Mouse (Mus musculus): ENCODE data around the gene Sppl2a. TPM values are rescaled to one million over a fixed set of nuclear protein-coding genes. Genes with fewer than 3 reads are reported as not detected.
"Not testable (repeated sequence)": the region's sequence is repeated elsewhere in the genome, so short reads cannot be mapped to it uniquely, and the experiment has no call there.

Sppl2a gene
- polyA plus RNA-seq, 1 experiment from 2014 or later, result 48.9 TPM

DNA sequence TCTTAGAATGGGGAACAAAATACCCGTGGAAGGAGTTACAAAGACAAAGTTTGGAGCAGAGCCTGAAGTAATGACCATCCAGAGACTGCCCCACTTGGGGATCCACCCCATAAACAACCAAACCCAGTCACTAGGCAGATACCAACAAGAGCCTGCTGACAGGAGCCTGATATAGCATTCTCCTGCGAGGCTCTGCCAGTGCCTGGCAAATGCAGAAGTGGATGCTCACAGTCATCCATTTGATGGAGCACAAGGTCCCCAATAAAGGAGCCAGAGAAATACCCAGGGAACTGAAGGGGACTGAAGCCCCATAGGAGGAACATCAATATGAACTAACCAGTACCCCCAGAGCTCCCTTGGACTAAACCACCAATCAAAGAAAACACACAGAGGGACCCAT lies 50.3 kb downstream of the Sppl2a start:
- not testable (repeated sequence) for H3K27ac ChIP-seq (ENCODE audit: low read length); ATAC-seq (ENCODE audit: insufficient read depth, low FRiP score); H3K36me3 ChIP-seq (ENCODE audit: control insufficient read depth, insufficient read depth, low read length); H3K4me2 ChIP-seq (ENCODE audit: low read depth, low read length); H3K27me3 ChIP-seq (ENCODE audit: control insufficient read depth, insufficient read depth, low read length); H3K9ac ChIP-seq (ENCODE audit: low read length); H3K9me3 ChIP-seq (replicated peaks; ENCODE audit: control insufficient read depth, low read length); H3K4me1 ChIP-seq (ENCODE audit: control insufficient read depth, insufficient read depth, low read length); H3K4me3 ChIP-seq (replicated peaks; ENCODE audit: low read length)
- 57% methylated on average over 2 of the region's 2 CpGs for WGBS

DNA sequence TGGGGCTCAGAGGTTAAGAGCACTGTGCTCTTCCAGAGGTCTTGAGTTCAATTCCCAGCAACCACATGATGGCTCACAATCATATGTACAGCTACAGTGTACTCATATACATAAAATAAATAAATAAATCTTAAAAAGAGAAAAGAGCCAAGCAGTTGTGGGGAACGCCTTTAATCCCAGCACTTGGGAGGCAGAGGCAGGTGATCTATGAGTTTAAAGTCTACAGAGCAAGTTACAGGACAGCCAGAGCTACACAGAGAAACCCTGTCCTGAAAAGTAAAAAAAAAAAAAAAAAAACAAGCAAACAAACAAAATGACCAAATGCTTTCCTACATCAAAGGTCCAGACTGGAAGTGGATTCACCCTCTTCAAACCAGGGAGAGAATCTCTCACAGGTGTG lies 55.0 kb downstream of the Sppl2a start:
- WGBS, result 95% methylated on average over 1 of the region's 1 CpGs
- Histone ChIP-seq H3K27me3 (ENCODE audit: control insufficient read depth, insufficient read depth, low read length) (no peaks in the 10 kb centered on the region), H3K9me3 (replicated peaks; ENCODE audit: control insufficient read depth, low read length) (no peaks in the 10 kb centered on the region), H3K4me2 (ENCODE audit: low read depth, low read length) (no peak overlapping the region), H3K4me3 (replicated peaks; ENCODE audit: low read length) (no peak overlapping the region), H3K9ac (ENCODE audit: low read length) (no peak overlapping the region), H3K27ac (ENCODE audit: low read length) (no peak overlapping the region), H3K4me1 (ENCODE audit: control insufficient read depth, insufficient read depth, low read length) (peaks cover 12% of the 10 kb centered on the region), H3K36me3 (ENCODE audit: control insufficient read depth, insufficient read depth, low read length) (no peaks in the 10 kb centered on the region)
- no peak for ATAC-seq (ENCODE audit: insufficient read depth, low FRiP score)

DNA sequence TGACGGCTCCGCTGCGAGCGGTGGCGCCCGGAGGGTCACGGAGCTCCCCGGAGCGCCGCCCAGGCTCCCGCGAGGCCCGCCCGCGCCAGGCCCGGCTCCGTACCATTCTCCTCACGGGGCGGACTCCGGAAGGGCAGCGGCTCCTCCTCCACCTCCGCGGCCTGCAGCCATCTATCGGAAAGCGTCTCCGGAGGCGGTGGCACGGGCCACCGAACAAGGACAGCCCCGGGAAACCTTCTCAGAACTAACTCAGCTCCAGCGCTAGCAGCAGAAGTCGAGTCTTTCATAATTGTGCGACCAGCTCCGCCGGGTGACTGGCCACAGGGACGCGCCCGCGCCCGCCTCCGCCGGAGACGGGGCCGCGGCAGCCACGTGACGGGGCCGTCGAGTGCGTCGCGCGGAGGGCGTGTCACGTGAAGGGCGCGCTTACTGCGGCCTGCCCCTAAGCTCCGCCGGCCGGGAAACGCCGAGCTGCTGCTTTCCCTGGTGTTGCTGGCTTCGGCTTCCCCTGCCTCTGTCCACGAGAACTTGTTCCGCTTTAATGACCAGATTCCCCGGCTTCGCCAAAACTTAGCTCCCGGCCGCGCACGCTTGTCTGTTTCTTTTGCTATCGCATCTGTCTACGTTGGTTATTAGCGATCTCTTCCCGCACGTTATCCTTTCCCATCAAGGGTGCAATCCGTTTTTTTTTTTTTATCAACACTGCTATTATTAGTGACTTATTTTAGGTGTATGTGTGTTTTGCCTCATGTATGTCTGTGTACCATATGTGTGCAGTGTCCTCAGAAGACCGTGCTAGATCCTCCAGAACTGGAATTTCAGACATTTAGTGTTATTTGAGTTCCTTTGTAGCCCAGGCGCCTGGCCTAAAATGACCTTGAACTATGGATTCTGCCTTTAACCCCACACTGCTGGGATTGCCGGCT lies 56.9 kb downstream of the Sppl2a start, which contains the start of gene Trpm7:
Gene Trpm7, minus strand, starts transcription at position 360 of the 926 bp plus-strand sequence.
- H3K4me1 ChIP-seq (ENCODE audit: control insufficient read depth, insufficient read depth, low read length), result peaks cover 15% of the 10 kb centered on the region
- peak within 1 kb of the TSS; percentile 99 for H3K27ac ChIP-seq (ENCODE audit: low read length)
- H3K27me3 ChIP-seq (ENCODE audit: control insufficient read depth, insufficient read depth, low read length), result no peaks in the 10 kb centered on the region
- ATAC-seq (ENCODE audit: insufficient read depth, low FRiP score), result peak; percentile 99
- H3K9me3 ChIP-seq (replicated peaks; ENCODE audit: control insufficient read depth, low read length), result no peaks in the 10 kb centered on the region
- H3K4me3 ChIP-seq (replicated peaks; ENCODE audit: low read length), result peak within 1 kb of the TSS; percentile 83
- no peaks in the 10 kb centered on the region for H3K36me3 ChIP-seq (ENCODE audit: control insufficient read depth, insufficient read depth, low read length)
- H3K4me2 ChIP-seq (ENCODE audit: low read depth, low read length), result peak within 1 kb of the TSS; percentile 76
- under 1% methylated on average over 81 of the region's 81 CpGs for WGBS
- H3K9ac ChIP-seq (ENCODE audit: low read length), result peak within 1 kb of the TSS; percentile 93

DNA sequence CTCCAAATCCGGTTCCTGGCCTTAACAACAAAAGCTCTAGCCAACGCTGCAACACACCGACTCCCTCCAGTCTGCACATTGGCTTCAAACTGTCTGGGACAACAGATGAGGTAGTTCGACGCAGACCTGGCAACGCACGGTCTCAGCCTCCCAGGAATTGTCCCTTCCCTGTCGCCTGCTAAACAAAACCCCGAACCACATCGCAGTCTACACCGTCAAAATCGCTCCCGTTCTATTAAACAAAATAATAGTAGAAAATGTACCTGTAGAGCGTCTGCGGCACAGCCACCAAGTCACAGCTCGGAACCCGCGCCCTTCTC lies 57.6 kb downstream of the Sppl2a start:
- ATAC-seq (ENCODE audit: insufficient read depth, low FRiP score), result peak; percentile 35
- H3K4me1 ChIP-seq (ENCODE audit: control insufficient read depth, insufficient read depth, low read length), result peaks cover 15% of the 10 kb centered on the region
- H3K27ac ChIP-seq (ENCODE audit: low read length), result peak overlapping the region; percentile 99
- peak overlapping the region; percentile 93 for H3K9ac ChIP-seq (ENCODE audit: low read length)
- H3K4me2 ChIP-seq (ENCODE audit: low read depth, low read length), result peak overlapping the region; percentile 76
- H3K4me3 ChIP-seq (replicated peaks; ENCODE audit: low read length), result peak overlapping the region; percentile 83
- no peaks in the 10 kb centered on the region for H3K9me3 ChIP-seq (replicated peaks; ENCODE audit: control insufficient read depth, low read length)
- WGBS, result under 1% methylated on average over 18 of the region's 18 CpGs
- no peaks in the 10 kb centered on the region for H3K27me3 ChIP-seq (ENCODE audit: control insufficient read depth, insufficient read depth, low read length)
- no peaks in the 10 kb centered on the region for H3K36me3 ChIP-seq (ENCODE audit: control insufficient read depth, insufficient read depth, low read length)

DNA sequence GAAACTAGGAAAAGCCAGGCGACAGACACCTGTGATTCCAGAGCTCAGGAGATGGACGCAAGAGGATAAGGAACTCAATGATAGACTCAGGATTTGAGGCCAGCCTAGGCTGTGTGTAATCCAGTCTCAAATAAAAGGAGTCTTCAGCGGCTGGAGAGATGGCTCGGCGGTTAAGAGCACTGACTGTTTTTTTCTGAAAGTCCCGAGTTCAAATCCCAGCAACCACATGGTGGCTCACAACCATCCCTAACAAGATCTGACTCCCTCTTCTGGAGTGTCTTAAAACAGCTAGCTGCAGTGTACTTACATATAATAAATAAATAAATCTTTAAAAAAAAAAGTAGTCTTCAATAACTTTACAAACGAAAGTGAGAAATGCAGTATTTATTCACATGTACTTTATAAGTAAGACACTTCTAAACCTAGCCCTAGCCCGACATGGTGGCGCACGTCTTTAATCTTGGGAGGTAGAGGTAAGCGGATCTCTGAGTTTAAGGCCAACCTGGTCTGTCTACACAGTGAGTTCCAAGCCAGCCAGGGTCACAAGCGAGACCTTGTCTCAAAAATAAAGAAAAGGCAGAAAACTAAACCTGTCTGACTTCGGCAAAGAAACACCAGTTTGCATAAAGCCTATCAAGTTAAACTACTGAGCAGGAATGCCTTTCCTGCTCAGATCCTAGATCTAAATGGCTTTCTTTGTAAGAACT lies 58.1 kb downstream of the Sppl2a start:
- no peaks in the 10 kb centered on the region for H3K9me3 ChIP-seq (replicated peaks; ENCODE audit: control insufficient read depth, low read length)
- peak overlapping the region; percentile 76 for H3K4me2 ChIP-seq (ENCODE audit: low read depth, low read length)
- H3K9ac ChIP-seq (ENCODE audit: low read length), result peak overlapping the region; percentile 93
- H3K4me1 ChIP-seq (ENCODE audit: control insufficient read depth, insufficient read depth, low read length), result peaks cover 15% of the 10 kb centered on the region
- H3K27me3 ChIP-seq (ENCODE audit: control insufficient read depth, insufficient read depth, low read length), result no peaks in the 10 kb centered on the region
- no peak for ATAC-seq (ENCODE audit: insufficient read depth, low FRiP score)
- H3K4me3 ChIP-seq (replicated peaks; ENCODE audit: low read length), result peak overlapping the region; percentile 83
- H3K36me3 ChIP-seq (ENCODE audit: control insufficient read depth, insufficient read depth, low read length), result no peaks in the 10 kb centered on the region
- 23% methylated on average over 13 of the region's 13 CpGs for WGBS
- H3K27ac ChIP-seq (ENCODE audit: low read length), result peak overlapping the region; percentile 99

DNA sequence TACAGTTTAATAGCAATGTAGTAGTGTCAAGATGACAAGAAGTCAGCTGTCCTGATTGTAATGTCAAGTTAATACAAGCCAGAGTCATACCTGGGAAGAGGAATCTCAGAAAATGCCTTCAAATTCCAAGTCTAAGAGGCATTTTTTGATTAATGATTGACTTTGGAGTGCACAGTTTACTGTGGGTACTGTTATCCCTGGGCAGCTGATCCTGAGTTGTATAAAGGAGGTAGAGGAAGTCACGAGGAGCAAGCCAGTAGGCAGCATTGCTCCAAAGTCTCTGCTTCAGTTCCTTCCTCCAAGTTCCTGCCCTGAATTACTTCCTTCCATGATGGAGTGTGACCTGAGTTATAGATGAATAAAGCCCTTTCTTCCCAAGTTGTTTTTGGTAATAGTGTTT lies 66.7 kb downstream of the Sppl2a start:
- Histone ChIP-seq H3K4me2 (ENCODE audit: low read depth, low read length) (no peak overlapping the region), H3K4me3 (replicated peaks; ENCODE audit: low read length) (no peak overlapping the region), H3K9me3 (replicated peaks; ENCODE audit: control insufficient read depth, low read length) (no peaks in the 10 kb centered on the region), H3K9ac (ENCODE audit: low read length) (no peak overlapping the region), H3K4me1 (ENCODE audit: control insufficient read depth, insufficient read depth, low read length) (no peaks in the 10 kb centered on the region), H3K27me3 (ENCODE audit: control insufficient read depth, insufficient read depth, low read length) (no peaks in the 10 kb centered on the region), H3K36me3 (ENCODE audit: control insufficient read depth, insufficient read depth, low read length) (no peaks in the 10 kb centered on the region), H3K27ac (ENCODE audit: low read length) (no peak overlapping the region)
- 67% methylated on average over 1 of the region's 1 CpGs for WGBS
- no peak for ATAC-seq (ENCODE audit: insufficient read depth, low FRiP score)

DNA sequence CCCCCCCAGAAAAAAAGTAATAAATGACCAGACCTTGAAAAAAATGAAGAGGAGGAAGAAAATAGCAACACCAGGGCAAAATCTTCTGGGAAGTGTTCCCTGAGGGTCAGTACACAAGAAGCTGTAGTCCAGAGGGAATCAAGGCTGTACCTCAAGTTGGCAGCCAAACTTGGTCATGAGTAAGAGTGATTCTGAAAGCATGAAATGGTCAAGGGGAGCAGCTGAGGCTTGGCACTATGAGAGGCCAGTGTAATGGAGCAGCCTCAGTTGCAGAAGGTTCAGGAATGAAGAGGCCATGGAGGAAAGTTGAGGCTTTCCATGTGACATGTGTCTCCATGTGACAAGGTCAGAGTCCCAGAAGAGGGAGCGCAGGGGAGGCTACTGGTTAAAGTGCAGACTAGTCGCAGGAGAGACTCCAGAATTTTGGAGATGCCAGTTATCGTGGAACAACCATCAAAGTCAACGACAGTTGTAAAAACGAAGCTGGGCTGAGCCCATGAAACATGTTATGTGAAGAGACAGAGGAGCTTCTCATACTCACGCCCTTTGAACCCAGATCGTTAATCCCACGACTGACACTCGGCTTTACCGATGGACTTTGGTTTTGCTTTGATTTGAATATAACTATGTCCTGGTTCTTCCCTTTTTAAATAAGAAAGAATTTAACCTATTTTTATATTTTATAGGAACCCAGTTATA lies 67.4 kb downstream of the Sppl2a start:
- 85% methylated on average over 10 of the region's 10 CpGs for WGBS
- Histone ChIP-seq H3K4me1 (ENCODE audit: control insufficient read depth, insufficient read depth, low read length) (no peaks in the 10 kb centered on the region), H3K9me3 (replicated peaks; ENCODE audit: control insufficient read depth, low read length) (no peaks in the 10 kb centered on the region), H3K9ac (ENCODE audit: low read length) (no peak overlapping the region), H3K4me3 (replicated peaks; ENCODE audit: low read length) (no peak overlapping the region), H3K36me3 (ENCODE audit: control insufficient read depth, insufficient read depth, low read length) (no peaks in the 10 kb centered on the region), H3K27ac (ENCODE audit: low read length) (no peak overlapping the region), H3K27me3 (ENCODE audit: control insufficient read depth, insufficient read depth, low read length) (no peaks in the 10 kb centered on the region), H3K4me2 (ENCODE audit: low read depth, low read length) (no peak overlapping the region)
- ATAC-seq (ENCODE audit: insufficient read depth, low FRiP score), result no peak

DNA sequence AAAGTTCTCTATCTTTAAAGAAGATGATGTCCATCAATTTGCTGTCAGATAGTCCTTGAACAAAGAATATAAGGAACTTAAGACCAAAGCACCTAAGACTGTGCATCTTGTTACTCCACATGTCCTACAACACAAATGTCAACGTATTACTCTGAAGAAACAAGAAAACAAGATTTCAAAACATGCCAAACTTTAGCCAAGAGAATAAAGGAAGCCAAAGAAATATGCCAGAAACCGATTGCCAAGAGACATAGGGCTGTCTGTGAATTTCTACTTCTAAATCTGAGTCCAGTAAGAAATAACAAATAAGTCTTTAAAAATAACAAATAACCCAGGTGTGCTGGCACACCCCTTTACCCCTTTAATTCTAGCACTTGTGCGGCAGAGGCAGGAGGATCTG lies 68.0 kb downstream of the Sppl2a start:
- no peaks in the 10 kb centered on the region for H3K36me3 ChIP-seq (ENCODE audit: control insufficient read depth, insufficient read depth, low read length)
- no peaks in the 10 kb centered on the region for H3K9me3 ChIP-seq (replicated peaks; ENCODE audit: control insufficient read depth, low read length)
- no peak overlapping the region for H3K4me3 ChIP-seq (replicated peaks; ENCODE audit: low read length)
- no peak overlapping the region for H3K9ac ChIP-seq (ENCODE audit: low read length)
- H3K27me3 ChIP-seq (ENCODE audit: control insufficient read depth, insufficient read depth, low read length), result no peaks in the 10 kb centered on the region
- no peak for ATAC-seq (ENCODE audit: insufficient read depth, low FRiP score)
- no peak overlapping the region for H3K27ac ChIP-seq (ENCODE audit: low read length)
- H3K4me1 ChIP-seq (ENCODE audit: control insufficient read depth, insufficient read depth, low read length), result no peaks in the 10 kb centered on the region
- 87% methylated on average over 3 of the region's 3 CpGs for WGBS
- no peak overlapping the region for H3K4me2 ChIP-seq (ENCODE audit: low read depth, low read length)

DNA sequence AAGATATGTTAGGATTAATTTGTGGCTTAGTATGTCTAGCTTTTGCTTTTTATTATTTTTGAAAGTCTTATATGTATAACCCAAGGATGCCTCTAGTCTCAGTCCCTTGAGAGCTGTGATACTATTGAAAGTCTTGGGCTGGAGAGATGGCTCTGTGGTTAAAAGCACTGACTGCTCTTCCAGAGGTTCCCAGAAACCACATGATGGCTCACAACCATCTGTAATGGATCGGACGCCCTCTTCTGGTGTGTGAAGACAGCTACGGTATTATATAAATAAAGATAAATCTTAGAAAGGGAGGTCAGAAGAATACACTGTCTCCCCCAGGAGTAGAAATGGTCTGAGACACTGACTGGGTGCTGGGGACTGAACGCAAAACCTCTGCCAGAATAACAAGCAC lies 88.3 kb downstream of the Sppl2a start:
- Histone ChIP-seq H3K9ac (ENCODE audit: low read length) (no peak overlapping the region), H3K4me1 (ENCODE audit: control insufficient read depth, insufficient read depth, low read length) (no peaks in the 10 kb centered on the region), H3K9me3 (replicated peaks; ENCODE audit: control insufficient read depth, low read length) (no peaks in the 10 kb centered on the region), H3K27ac (ENCODE audit: low read length) (no peak overlapping the region), H3K4me3 (replicated peaks; ENCODE audit: low read length) (no peak overlapping the region), H3K4me2 (ENCODE audit: low read depth, low read length) (no peak overlapping the region), H3K27me3 (ENCODE audit: control insufficient read depth, insufficient read depth, low read length) (no peaks in the 10 kb centered on the region), H3K36me3 (ENCODE audit: control insufficient read depth, insufficient read depth, low read length) (0 out of 2 replicates have a peak, but pooled peaks cover 2% of the 10 kb centered on the region)
- ATAC-seq (ENCODE audit: insufficient read depth, low FRiP score), result no peak
- 84% methylated on average over 4 of the region's 4 CpGs for WGBS

All from stomach, embryonic 16.5 days (tissue).